Mouse (Mus musculus): ENCODE data around the gene Tmem245. TPM values are rescaled to one million over a fixed set of nuclear protein-coding genes. Genes with fewer than 3 reads are reported as not detected.
"Not testable (repeated sequence)": the region's sequence is repeated elsewhere in the genome, so short reads cannot be mapped to it uniquely, and the experiment has no call there.

Tmem245 gene
- polyA plus RNA-seq, 1 experiment from 2014 or later, result 6.5 TPM

DNA sequence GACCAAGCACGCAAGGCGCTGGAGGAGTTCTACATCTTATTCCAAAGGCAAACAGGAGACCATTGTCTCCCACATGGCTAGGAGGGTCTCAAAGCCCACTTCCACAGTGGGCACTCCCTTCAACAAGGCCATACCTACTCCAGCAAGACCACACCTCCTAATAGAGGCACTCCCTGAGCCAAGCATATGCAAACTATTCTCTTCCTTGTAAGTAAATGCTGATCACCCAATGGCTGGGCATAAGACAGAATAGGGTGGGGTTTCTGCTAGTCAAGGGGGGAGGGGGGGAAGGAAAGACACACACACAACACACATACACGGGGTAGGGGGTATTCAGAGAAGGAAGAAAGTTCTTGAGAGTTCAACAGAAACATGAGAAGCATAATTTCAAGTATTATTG, 53.0 kb downstream of the Tmem245 start:
- 95% methylated on average over 3 of the region's 3 CpGs for WGBS
- ATAC-seq (ENCODE audit: low FRiP score), result no peak
- no peak overlapping the region for H3K4me3 ChIP-seq (ENCODE audit: low read depth, low read length)
- no peaks in the 10 kb centered on the region for H3K27me3 ChIP-seq (ENCODE audit: control insufficient read depth, insufficient read depth, low read length)
- H3K9ac ChIP-seq (ENCODE audit: low read depth, low read length), result no peak overlapping the region
- no peak for DNase-seq (ENCODE audit: low spot score)
- 0 out of 2 replicates have a peak, but pooled peaks cover 2% of the 10 kb centered on the region for H3K36me3 ChIP-seq (ENCODE audit: control insufficient read depth, insufficient read depth, low read length)
- H3K4me1 ChIP-seq (replicated peaks; ENCODE audit: control insufficient read depth, insufficient read depth, low read length), result no peaks in the 10 kb centered on the region
- H3K9me3 ChIP-seq (ENCODE audit: control insufficient read depth, low read length), result no peaks in the 10 kb centered on the region
- H3K4me2 ChIP-seq (replicated peaks; ENCODE audit: low read depth, low read length), result no peak overlapping the region
- no peak overlapping the region for H3K27ac ChIP-seq (ENCODE audit: low read depth, low read length)

DNA sequence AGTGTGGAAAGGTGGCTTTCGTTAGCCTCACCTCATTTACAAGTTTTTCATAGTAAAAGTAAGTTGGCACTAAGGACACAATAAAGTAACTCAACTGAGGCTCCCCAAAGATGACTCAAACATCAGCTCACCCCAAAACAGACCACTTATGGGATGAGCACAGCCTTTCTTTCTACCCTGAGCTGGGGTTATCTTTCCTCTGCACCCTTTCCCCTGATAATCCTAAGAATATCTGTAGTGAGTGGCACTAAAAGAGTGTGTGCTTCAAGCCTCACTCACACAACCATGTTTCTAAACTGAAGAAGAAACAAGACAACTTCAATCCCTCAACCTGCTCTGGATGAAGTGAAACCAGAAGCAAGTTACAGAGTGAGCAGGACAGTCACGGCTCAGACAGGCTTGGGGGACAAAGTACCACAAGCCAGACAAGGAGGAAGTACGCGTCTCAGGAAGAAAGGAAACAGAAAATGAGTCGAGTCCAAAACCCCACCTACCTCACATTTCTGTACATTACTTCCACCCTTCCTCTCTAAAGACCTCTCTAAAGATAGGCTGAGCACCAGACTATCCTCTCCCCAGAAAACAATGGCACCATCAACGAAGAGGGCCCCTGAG, 54.6 kb downstream of the Tmem245 start:
- 90% methylated on average over 6 of the region's 6 CpGs for whole genome bisulfite sequencing
- no peak overlapping the region for H3K27ac ChIP-seq (ENCODE audit: low read depth, low read length)
- no peak overlapping the region for H3K4me3 ChIP-seq (ENCODE audit: low read depth, low read length)
- H3K4me2 ChIP-seq (replicated peaks; ENCODE audit: low read depth, low read length), result no peak overlapping the region
- H3K9me3 ChIP-seq (ENCODE audit: control insufficient read depth, low read length), result no peaks in the 10 kb centered on the region
- no peaks in the 10 kb centered on the region for H3K27me3 ChIP-seq (ENCODE audit: control insufficient read depth, insufficient read depth, low read length)
- DNase-seq (ENCODE audit: low spot score) (no peak), ATAC-seq (ENCODE audit: low FRiP score) (no peak)
- H3K4me1 ChIP-seq (replicated peaks; ENCODE audit: control insufficient read depth, insufficient read depth, low read length), result no peaks in the 10 kb centered on the region
- H3K9ac ChIP-seq (ENCODE audit: low read depth, low read length), result no peak overlapping the region
- H3K36me3 ChIP-seq (ENCODE audit: control insufficient read depth, insufficient read depth, low read length), result 0 out of 2 replicates have a peak, but pooled peaks cover 3% of the 10 kb centered on the region

DNA sequence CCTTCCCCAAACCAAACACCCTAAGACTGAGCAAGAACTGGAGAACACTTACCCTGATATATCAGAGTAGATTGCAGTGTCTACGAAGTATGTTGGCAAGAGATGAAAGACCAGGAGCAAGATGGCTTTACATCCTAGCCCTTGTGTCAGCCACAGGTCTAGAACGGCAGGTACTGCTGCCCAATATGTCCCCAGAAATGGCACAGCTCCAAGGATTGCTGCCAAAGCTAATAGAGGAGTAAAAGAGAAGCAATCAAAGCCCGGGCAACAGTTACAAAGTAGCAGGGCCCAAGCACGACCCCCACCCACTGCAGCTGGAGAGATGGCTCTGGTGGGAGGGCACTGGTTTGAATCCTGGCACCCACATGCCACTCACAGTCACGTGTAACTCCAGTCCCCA, 58.8 kb downstream of the Tmem245 start:
- H3K4me2 ChIP-seq (replicated peaks; ENCODE audit: low read depth, low read length), result no peak overlapping the region
- 86% methylated on average over 5 of the region's 5 CpGs for WGBS
- H3K27ac ChIP-seq (ENCODE audit: low read depth, low read length), result no peak overlapping the region
- H3K4me3 ChIP-seq (ENCODE audit: low read depth, low read length), result no peak overlapping the region
- ATAC-seq (ENCODE audit: low FRiP score) (no peak), DNase-seq (ENCODE audit: low spot score) (no peak)
- no peaks in the 10 kb centered on the region for H3K9me3 ChIP-seq (ENCODE audit: control insufficient read depth, low read length)
- 0 out of 2 replicates have a peak, but pooled peaks cover 3% of the 10 kb centered on the region for H3K36me3 ChIP-seq (ENCODE audit: control insufficient read depth, insufficient read depth, low read length)
- no peaks in the 10 kb centered on the region for H3K27me3 ChIP-seq (ENCODE audit: control insufficient read depth, insufficient read depth, low read length)
- H3K4me1 ChIP-seq (replicated peaks; ENCODE audit: control insufficient read depth, insufficient read depth, low read length), result no peaks in the 10 kb centered on the region
- no peak overlapping the region for H3K9ac ChIP-seq (ENCODE audit: low read depth, low read length)

DNA sequence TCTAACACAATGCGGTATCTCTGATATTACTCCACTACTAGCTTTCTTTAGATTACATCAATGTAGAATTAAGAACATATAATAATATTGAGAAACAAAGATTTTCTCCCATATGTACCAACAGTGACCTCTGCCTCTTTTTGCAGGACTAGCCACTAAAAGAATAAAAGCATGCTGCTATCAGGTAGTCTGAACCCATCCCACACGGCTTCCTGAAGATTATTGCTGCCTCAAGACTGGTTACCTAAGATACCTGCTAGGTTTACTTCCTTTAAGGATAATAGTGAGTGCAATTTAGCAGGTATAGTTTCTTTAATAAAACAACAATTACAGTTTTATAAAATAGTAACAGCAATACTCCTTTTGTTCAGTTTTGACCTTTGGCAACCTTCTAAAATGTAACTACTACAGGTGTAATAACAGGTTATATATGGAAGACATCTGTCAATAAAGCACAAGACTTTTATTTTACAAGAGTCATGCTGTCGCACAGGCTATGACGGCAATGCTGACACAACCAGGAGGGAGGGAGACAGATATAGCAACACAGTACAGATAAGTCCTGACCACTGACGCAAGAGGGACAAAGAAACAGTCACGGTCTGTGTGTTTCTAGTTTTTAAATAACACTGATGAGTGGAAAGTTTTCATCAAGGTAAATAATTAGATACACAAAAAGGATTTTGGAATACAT, 60.8 kb downstream of the Tmem245 start:
- Histone ChIP-seq H3K9ac (ENCODE audit: low read depth, low read length) (no peak overlapping the region), H3K4me2 (replicated peaks; ENCODE audit: low read depth, low read length) (no peak overlapping the region), H3K9me3 (ENCODE audit: control insufficient read depth, low read length) (no peaks in the 10 kb centered on the region), H3K27me3 (ENCODE audit: control insufficient read depth, insufficient read depth, low read length) (no peaks in the 10 kb centered on the region), H3K4me1 (replicated peaks; ENCODE audit: control insufficient read depth, insufficient read depth, low read length) (no peaks in the 10 kb centered on the region), H3K36me3 (ENCODE audit: control insufficient read depth, insufficient read depth, low read length) (0 out of 2 replicates have a peak, but pooled peaks cover 3% of the 10 kb centered on the region), H3K27ac (ENCODE audit: low read depth, low read length) (no peak overlapping the region), H3K4me3 (ENCODE audit: low read depth, low read length) (no peak overlapping the region)
- DNase-seq (ENCODE audit: low spot score) (no peak), ATAC-seq (ENCODE audit: low FRiP score) (no peak)
- 93% methylated on average over 6 of the region's 6 CpGs for WGBS

DNA sequence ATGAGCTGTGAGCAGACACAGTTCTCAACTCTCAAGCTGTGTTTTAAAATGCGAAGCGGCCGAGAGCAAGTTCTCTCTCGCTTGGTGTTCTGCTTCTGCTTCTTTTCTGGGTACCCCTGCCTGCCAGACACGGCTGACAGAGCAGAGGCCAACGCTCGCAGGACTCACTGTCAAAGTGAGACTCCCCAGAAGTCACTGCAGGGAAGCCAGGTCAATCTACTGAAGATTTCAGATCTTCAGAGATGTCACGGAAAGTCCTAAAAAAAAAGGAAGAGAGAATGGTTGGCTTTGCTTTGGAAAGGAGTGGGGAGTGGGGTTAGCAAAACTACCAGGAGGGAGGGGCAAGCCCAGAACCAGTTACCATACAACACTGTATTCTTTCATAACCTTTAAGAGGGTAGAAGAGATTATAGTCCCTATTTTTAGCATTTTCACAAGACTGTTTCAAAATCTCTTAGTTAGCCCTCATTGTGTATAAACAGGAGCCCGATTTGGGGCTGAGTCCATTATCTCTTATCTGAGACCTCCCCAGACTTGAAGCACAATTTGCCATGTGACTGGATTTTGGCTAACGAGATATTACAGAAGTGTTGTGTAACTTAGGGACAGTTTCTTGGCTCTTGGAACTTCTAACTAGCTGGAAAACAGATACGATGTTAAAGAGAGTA, 67.1 kb downstream of the Tmem245 start:
- no peaks in the 10 kb centered on the region for H3K36me3 ChIP-seq (ENCODE audit: control insufficient read depth, insufficient read depth, low read length)
- no peaks in the 10 kb centered on the region for H3K9me3 ChIP-seq (ENCODE audit: control insufficient read depth, low read length)
- H3K27ac ChIP-seq (ENCODE audit: low read depth, low read length), result no peak overlapping the region
- no peak overlapping the region for H3K4me3 ChIP-seq (ENCODE audit: low read depth, low read length)
- no peaks in the 10 kb centered on the region for H3K4me1 ChIP-seq (replicated peaks; ENCODE audit: control insufficient read depth, insufficient read depth, low read length)
- H3K27me3 ChIP-seq (ENCODE audit: control insufficient read depth, insufficient read depth, low read length), result no peaks in the 10 kb centered on the region
- H3K9ac ChIP-seq (ENCODE audit: low read depth, low read length), result no peak overlapping the region
- WGBS, result 92% methylated on average over 11 of the region's 11 CpGs
- ATAC-seq (ENCODE audit: low FRiP score) (no peak), DNase-seq (ENCODE audit: low spot score) (no peak)
- no peak overlapping the region for H3K4me2 ChIP-seq (replicated peaks; ENCODE audit: low read depth, low read length)

DNA sequence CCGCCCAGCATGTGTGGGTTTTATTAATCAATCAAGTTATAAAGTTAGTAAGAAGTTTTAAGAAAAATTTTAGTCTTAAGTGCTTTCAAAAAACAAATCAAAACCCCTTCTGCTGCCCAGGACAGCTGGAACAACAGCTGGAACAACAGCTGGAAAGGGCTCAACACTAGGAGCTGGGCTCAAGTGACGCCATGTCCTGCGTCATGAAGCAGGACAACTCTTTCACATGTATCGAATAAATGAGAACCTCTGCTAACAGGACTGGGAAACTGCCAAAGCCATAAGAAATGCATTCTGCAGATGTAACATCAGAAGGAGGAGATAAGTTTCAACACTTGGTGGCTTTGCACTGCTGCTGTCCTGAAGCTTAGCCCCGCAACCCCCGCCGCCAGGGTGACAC, 68.3 kb downstream of the Tmem245 start:
- Histone ChIP-seq H3K27ac (ENCODE audit: low read depth, low read length) (no peak overlapping the region), H3K4me3 (ENCODE audit: low read depth, low read length) (no peak overlapping the region), H3K9ac (ENCODE audit: low read depth, low read length) (no peak overlapping the region), H3K9me3 (ENCODE audit: control insufficient read depth, low read length) (no peaks in the 10 kb centered on the region), H3K4me1 (replicated peaks; ENCODE audit: control insufficient read depth, insufficient read depth, low read length) (no peaks in the 10 kb centered on the region), H3K36me3 (ENCODE audit: control insufficient read depth, insufficient read depth, low read length) (no peaks in the 10 kb centered on the region), H3K27me3 (ENCODE audit: control insufficient read depth, insufficient read depth, low read length) (no peaks in the 10 kb centered on the region), H3K4me2 (replicated peaks; ENCODE audit: low read depth, low read length) (no peak overlapping the region)
- 94% methylated on average over 7 of the region's 7 CpGs for WGBS
- no peak for ATAC-seq (ENCODE audit: low FRiP score)
- DNase-seq (ENCODE audit: low spot score), result no peak

DNA sequence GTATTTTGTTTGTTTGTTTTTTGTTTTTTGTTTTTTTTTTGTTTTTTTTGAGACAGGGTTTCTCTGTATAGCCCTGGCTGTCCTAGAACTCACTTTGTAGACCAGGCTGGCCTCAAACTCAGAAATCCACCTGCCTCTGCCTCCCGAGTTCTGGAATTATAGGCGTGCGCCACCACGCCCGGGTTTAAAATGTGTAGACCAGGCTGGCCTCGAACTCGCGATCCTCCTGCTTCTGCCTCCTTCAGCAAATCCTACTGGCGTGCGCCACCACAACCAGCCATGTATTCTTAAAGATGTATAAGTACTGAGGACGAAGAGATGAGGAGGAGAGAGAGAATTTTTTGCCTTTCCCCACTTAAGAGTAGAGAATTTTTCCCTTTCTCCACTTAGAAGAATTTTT, 76.7 kb downstream of the Tmem245 start:
- not testable (repeated sequence) for H3K4me1 ChIP-seq (replicated peaks; ENCODE audit: control insufficient read depth, insufficient read depth, low read length); H3K9me3 ChIP-seq (ENCODE audit: control insufficient read depth, low read length); H3K36me3 ChIP-seq (ENCODE audit: control insufficient read depth, insufficient read depth, low read length); H3K4me3 ChIP-seq (ENCODE audit: low read depth, low read length); H3K27me3 ChIP-seq (ENCODE audit: control insufficient read depth, insufficient read depth, low read length); ATAC-seq (ENCODE audit: low FRiP score); H3K9ac ChIP-seq (ENCODE audit: low read depth, low read length); DNase-seq (ENCODE audit: low spot score); H3K27ac ChIP-seq (ENCODE audit: low read depth, low read length); H3K4me2 ChIP-seq (replicated peaks; ENCODE audit: low read depth, low read length)
- WGBS, result 98% methylated on average over 11 of the region's 11 CpGs

DNA sequence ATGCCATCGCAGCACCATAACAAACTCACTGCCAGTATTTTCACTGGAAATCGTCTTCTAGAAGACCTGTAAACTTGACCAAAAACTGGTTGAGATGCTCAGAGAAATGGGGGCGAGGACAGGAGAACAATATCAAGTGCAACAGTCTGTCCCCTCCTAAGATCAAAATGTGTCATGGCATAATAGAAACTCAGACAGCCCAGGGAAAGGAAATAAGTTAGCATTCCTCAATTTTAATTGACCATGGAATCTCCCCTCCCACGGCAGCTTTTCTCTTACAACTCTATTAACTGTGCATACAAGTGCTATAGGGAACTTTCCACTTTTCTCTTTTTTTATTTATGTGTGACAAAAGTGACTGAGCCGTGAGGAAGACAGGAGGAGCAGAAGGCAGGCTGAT, 79.5 kb downstream of the Tmem245 start:
- ATAC-seq (ENCODE audit: low FRiP score) (no peak), DNase-seq (ENCODE audit: low spot score) (no peak)
- Histone ChIP-seq H3K36me3 (ENCODE audit: control insufficient read depth, insufficient read depth, low read length) (no peaks in the 10 kb centered on the region), H3K4me1 (replicated peaks; ENCODE audit: control insufficient read depth, insufficient read depth, low read length) (no peaks in the 10 kb centered on the region), H3K9me3 (ENCODE audit: control insufficient read depth, low read length) (no peaks in the 10 kb centered on the region), H3K27ac (ENCODE audit: low read depth, low read length) (no peak overlapping the region), H3K9ac (ENCODE audit: low read depth, low read length) (no peak overlapping the region), H3K4me2 (replicated peaks; ENCODE audit: low read depth, low read length) (no peak overlapping the region), H3K4me3 (ENCODE audit: low read depth, low read length) (no peak overlapping the region), H3K27me3 (ENCODE audit: control insufficient read depth, insufficient read depth, low read length) (no peaks in the 10 kb centered on the region)
- 78% methylated on average over 5 of the region's 5 CpGs for WGBS

DNA sequence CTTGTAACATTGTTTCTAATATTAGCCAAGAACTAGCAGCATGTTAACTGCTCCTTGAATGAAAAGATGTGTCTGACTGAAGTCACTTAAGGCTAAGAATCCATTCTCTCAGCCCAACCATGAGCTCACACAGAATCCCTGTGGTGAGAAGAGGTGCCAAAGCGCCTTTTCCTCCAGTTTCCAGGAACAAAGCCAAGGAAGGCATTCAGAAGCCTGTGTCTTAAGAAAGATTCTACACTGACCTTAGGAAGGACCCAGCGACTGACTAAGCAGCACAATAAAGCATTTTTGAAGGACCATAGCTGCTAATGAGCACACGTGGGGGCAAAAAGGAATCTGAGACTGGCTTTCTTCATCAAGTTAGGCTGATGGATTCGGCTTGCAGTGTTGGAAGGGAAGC, 81.3 kb downstream of the Tmem245 start:
- DNase-seq (ENCODE audit: low spot score), result no peak
- 58% methylated on average over 4 of the region's 4 CpGs for WGBS

More for the DNA sequence above, 81.3 kb downstream of the Tmem245 start:
- Histone ChIP-seq H3K36me3 (ENCODE audit: control insufficient read depth, insufficient read depth, low read length) (no peaks in the 10 kb centered on the region), H3K9me3 (ENCODE audit: control insufficient read depth, low read length) (no peaks in the 10 kb centered on the region), H3K27ac (ENCODE audit: low read depth, low read length) (no peak overlapping the region), H3K27me3 (ENCODE audit: control insufficient read depth, insufficient read depth, low read length) (no peaks in the 10 kb centered on the region), H3K4me2 (replicated peaks; ENCODE audit: low read depth, low read length) (no peak overlapping the region), H3K9ac (ENCODE audit: low read depth, low read length) (no peak overlapping the region), H3K4me1 (replicated peaks; ENCODE audit: control insufficient read depth, insufficient read depth, low read length) (no peaks in the 10 kb centered on the region), H3K4me3 (ENCODE audit: low read depth, low read length) (no peak overlapping the region)
- no peak for ATAC-seq (ENCODE audit: low FRiP score)
